Mouse (Mus musculus) cortical plate, adult 2 months (tissue): Measurements from ENCODE around the gene Rom1.

Experiments
- CTCF ChIP-seq: fragments of 200-500 bp; IDR thresholded peaks from 2 replicates; pipeline ENCODE4 v1.5.1; 2011; ENCODE audit warnings: mild to moderate bottlenecking, control low read depth, low read length; ENCODE audit not compliant: insufficient read depth; ENCODE audit errors: extremely low read depth
- POLR2A ChIP-seq: fragments of 200-500 bp; IDR thresholded peaks from 2 replicates; pipeline ENCODE4 v1.6.1; 2011; ENCODE audit warnings: mild to moderate bottlenecking, low read length, control low read depth; ENCODE audit not compliant: insufficient read depth; ENCODE audit errors: extremely low read depth

DNA sequence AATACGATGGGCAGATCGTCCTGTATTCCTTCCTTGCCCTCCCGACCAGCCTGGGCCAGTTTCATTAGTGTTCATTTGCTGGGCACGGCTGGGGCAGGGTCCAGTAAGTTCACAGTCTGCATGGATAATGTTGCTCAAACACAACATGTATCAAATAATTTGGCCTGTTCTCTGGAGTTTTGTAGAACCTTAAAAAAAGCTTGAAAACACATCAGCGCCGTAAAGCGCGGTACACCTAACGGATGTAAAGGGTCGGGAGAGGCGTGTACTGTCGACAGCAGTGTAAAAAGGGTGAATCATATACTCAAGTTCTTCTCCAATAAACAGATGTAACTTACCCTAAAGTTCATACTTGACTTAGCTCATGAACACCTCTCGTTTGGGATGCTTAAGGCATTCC lies 30.6 kb downstream of the Rom1 start:
- TF ChIP-seq CTCF (no peak), POLR2A (no peak)
